Comparison of ENCODE assay signal across 8 mouse cellular contexts in genomic region chr13:104792184-104792583, GRCm38 (mm10). TPM values are rescaled to one million over a fixed set of nuclear protein-coding genes. Genes with fewer than 3 reads are reported as not detected.
DNase-seq lines count a peak whose midpoint lies in the region; ATAC-seq and TF ChIP-seq lines count a peak whose summit lies in the region.
"Had no signal": no experiment of that assay in that cellular context is flagged by ENCODE, and none has a peak within 500 bp of the region (broad histone marks: within the 10 kb centered on the region; RNA-seq: fewer than 3 reads in every experiment).

Gene Srek1ip1, plus strand, starts transcription at chr13:104792484.

- H3K27ac ChIP-seq in CH12.LX (ENCODE audit: insufficient read depth, low read depth) (no peak within 1 kb of the TSS), MEL (ENCODE audit: control insufficient read depth, low read depth, low read length) (no peak within 1 kb of the TSS)
- H3K27ac ChIP-seq in forebrain, embryonic 15.5 days (replicated peaks) = no peak within 1 kb of the TSS
- H3K27ac ChIP-seq in hindbrain, embryonic 14.5 days = no peak within 1 kb of the TSS

- DNase-seq in CH12.LX (ENCODE audit: extremely low read depth) (no peak), MEL (ENCODE audit: low read depth, low spot score) (no peak)
- no peak for DNase-seq in hindbrain, embryonic 14.5 days (ENCODE audit: low spot score)
- no peak for DNase-seq in right cerebral cortex, adult 2 months (ENCODE audit: low spot score in 2 of 2)
- no peak for DNase-seq in retina, postnatal 1 day

- H3K9ac ChIP-seq in CH12.LX (ENCODE audit: insufficient read depth, low read depth) (no peak within 1 kb of the TSS), MEL (ENCODE audit: control insufficient read depth, low read depth, low read length, poor library complexity, severe bottlenecking) (no peak within 1 kb of the TSS)
- H3K9ac ChIP-seq in forebrain, embryonic 15.5 days (replicated peaks) = no peak within 1 kb of the TSS
- no peak within 1 kb of the TSS for H3K9ac ChIP-seq in hindbrain, embryonic 14.5 days

- TF ChIP-seq EP300 in CH12.LX (IDR thresholded peaks at IDR 0.05; ENCODE audit: low read length) (no peak), MEL (IDR thresholded peaks at IDR 0.05; ENCODE audit: low read depth in 1 of 2, low read length in 2 of 2) (no peak)

- H3K79me2 ChIP-seq in CH12.LX (replicated peaks; ENCODE audit: control insufficient read depth, extremely low read depth, insufficient read depth, poor library complexity, severe bottlenecking) (no peaks in the 10 kb centered on the region), MEL (ENCODE audit: control insufficient read depth, insufficient read depth, low read length, poor library complexity) (no peaks in the 10 kb centered on the region)

- 92% methylated on average over 11 of the region's 11 CpGs for WGBS in forebrain, embryonic 15.5 days
- WGBS in hindbrain, embryonic 14.5 days = 93% methylated on average over 11 of the region's 11 CpGs

- H3K4me3 ChIP-seq in CH12.LX (replicated peaks in 1 of 3; ENCODE audit: low read depth in 2 of 3, low read length in 2 of 3, poor library complexity in 1 of 3) = no peak within 1 kb of the TSS
- H3K4me3 ChIP-seq in MEL (ENCODE audit: control insufficient read depth in 1 of 2, insufficient read depth in 1 of 2, low read depth in 2 of 2, low read length in 2 of 2) = no peak within 1 kb of the TSS
- H3K4me3 ChIP-seq in forebrain, embryonic 15.5 days = no peak within 1 kb of the TSS
- no peak within 1 kb of the TSS for H3K4me3 ChIP-seq in hindbrain, embryonic 14.5 days (replicated peaks; ENCODE audit: low read length)
- H3K4me3 ChIP-seq: erythroblast, embryonic 14.5 days had no signal

- H3K9me3 ChIP-seq in CH12.LX (replicated peaks; ENCODE audit: low read length) (no peaks in the 10 kb centered on the region), MEL (replicated peaks; ENCODE audit: insufficient read depth, low read length) (no peaks in the 10 kb centered on the region)
- H3K9me3 ChIP-seq in forebrain, embryonic 15.5 days = no peaks in the 10 kb centered on the region
- no peaks in the 10 kb centered on the region for H3K9me3 ChIP-seq in hindbrain, embryonic 14.5 days (ENCODE audit: control insufficient read depth, low read length)

- dilution Hi-C loops in CH12.LX (cut with MboI; ENCODE audit: extremely low pct_ligation_motif_present, extremely low pct_unique_long_range_greater_than_20kb, low sequenced_read_pairs) = no loop called here

- TF ChIP-seq CTCF in CH12.LX (conservative IDR thresholded peaks at IDR 0.05 in 1 of 2, IDR thresholded peaks at IDR 0.05 in 1 of 2; ENCODE audit: low read depth in 2 of 2, low read length in 2 of 2) (no peak), MEL (IDR thresholded peaks at IDR 0.05 in 2 of 3, conservative IDR thresholded peaks at IDR 0.05 in 1 of 3; ENCODE audit: control insufficient read depth in 1 of 3, insufficient read depth in 1 of 3, low read depth in 2 of 3, low read length in 3 of 3, poor library complexity in 1 of 3, severe bottlenecking in 1 of 3) (no peak)

- H3K36me3 ChIP-seq in CH12.LX (replicated peaks in 1 of 2; ENCODE audit: control insufficient read depth in 1 of 2, insufficient read depth in 1 of 2, low read length in 1 of 2) = peaks cover 12 to 59% of the 10 kb centered on the region in 2 experiments
- H3K36me3 ChIP-seq in MEL (ENCODE audit: control insufficient read depth in 1 of 2, insufficient read depth in 2 of 2, low read length in 2 of 2) = 0 out of 4 replicates have a peak, but pooled peaks cover 0 to 1% of the 10 kb centered on the region in 2 experiments
- peaks cover 15% of the 10 kb centered on the region for H3K36me3 ChIP-seq in forebrain, embryonic 15.5 days
- peaks cover 36% of the 10 kb centered on the region for H3K36me3 ChIP-seq in hindbrain, embryonic 14.5 days (replicated peaks; ENCODE audit: control insufficient read depth, insufficient read depth)

- H3K4me2 ChIP-seq in CH12.LX (ENCODE audit: insufficient read depth, low read depth, poor library complexity, severe bottlenecking) = no peak within 1 kb of the TSS
- H3K4me2 ChIP-seq in forebrain, embryonic 15.5 days (replicated peaks) = no peak within 1 kb of the TSS
- H3K4me2 ChIP-seq in hindbrain, embryonic 14.5 days (replicated peaks) = no peak within 1 kb of the TSS

- no peak for ATAC-seq in forebrain, embryonic 15.5 days (replicated peaks)
- no peak for ATAC-seq in hindbrain, embryonic 14.5 days (ENCODE audit: low FRiP score)
- ATAC-seq in megakaryocyte-erythroid progenitor cell, adult 5-6 weeks (replicated peaks; ENCODE audit: low FRiP score, low TSS enrichment, poor library complexity, severe bottlenecking) = no peak

- TF ChIP-seq RAD21 in CH12.LX (IDR thresholded peaks at IDR 0.05; ENCODE audit: low read depth, low read length) (no peak), MEL (IDR thresholded peaks at IDR 0.05; ENCODE audit: low read depth, low read length) (no peak)

- H3K4me1 ChIP-seq in CH12.LX (ENCODE audit: control insufficient read depth in 1 of 2, insufficient read depth in 2 of 2) (no peaks in the 10 kb centered on the region), MEL (ENCODE audit: control insufficient read depth in 1 of 2, insufficient read depth in 2 of 2, low read length in 2 of 2) (no peaks in the 10 kb centered on the region)
- H3K4me1 ChIP-seq in forebrain, embryonic 15.5 days = no peaks in the 10 kb centered on the region
- H3K4me1 ChIP-seq in hindbrain, embryonic 14.5 days (replicated peaks; ENCODE audit: control insufficient read depth, insufficient read depth, low read length) = no peaks in the 10 kb centered on the region

- in situ Hi-C loops in CH12.LX (cut with MboI; ENCODE audit: low pct_ligation_motif_present, low pct_unique_long_range_greater_than_20kb, low sequenced_read_pairs) = no loop called here

- H3K27me3 ChIP-seq in CH12.LX (replicated peaks) (no peaks in the 10 kb centered on the region), MEL (ENCODE audit: control insufficient read depth in 1 of 2, insufficient read depth in 2 of 2, low read length in 2 of 2) (no peaks in the 10 kb centered on the region)
- H3K27me3 ChIP-seq in forebrain, embryonic 15.5 days = no peaks in the 10 kb centered on the region
- no peaks in the 10 kb centered on the region for H3K27me3 ChIP-seq in hindbrain, embryonic 14.5 days (ENCODE audit: control insufficient read depth, insufficient read depth, low read length)

- no peak for TF ChIP-seq POLR2A in CH12.LX (IDR thresholded peaks at IDR 0.05; ENCODE audit: low read depth, low read length)
- no peak for TF ChIP-seq POLR2A in MEL (IDR thresholded peaks at IDR 0.05; ENCODE audit: control insufficient read depth in 1 of 2, insufficient read depth in 1 of 2, low read depth in 1 of 2, low read length in 2 of 2, poor library complexity in 1 of 2)

TF ChIP-seq in CH12.LX, 34 proteins besides CTCF, POLR2A, EP300 and RAD21:
- TF ChIP-seq POLR2AphosphoS2 (IDR thresholded peaks at IDR 0.05; ENCODE audit: low read depth, low read length) (no peak), E2F4 (IDR thresholded peaks at IDR 0.05; ENCODE audit: insufficient replicate concordance, low read depth, low read length) (no peak), MAFK (IDR thresholded peaks at IDR 0.05; ENCODE audit: insufficient replicate concordance, low read length) (no peak), ZNF384 (IDR thresholded peaks at IDR 0.05; ENCODE audit: low read depth, low read length) (no peak), PAX5 (IDR thresholded peaks at IDR 0.05; ENCODE audit: low read length) (no peak), TBP (conservative IDR thresholded peaks at IDR 0.05; ENCODE audit: low read depth, low read length) (no peak), ZKSCAN1 (IDR thresholded peaks at IDR 0.05; ENCODE audit: borderline replicate concordance, low read depth, low read length) (no peak), CHD2 (IDR thresholded peaks at IDR 0.05; ENCODE audit: low read length) (no peak), KAT2A (IDR thresholded peaks at IDR 0.05; ENCODE audit: insufficient replicate concordance, low read length) (no peak), UBTF (IDR thresholded peaks at IDR 0.05; ENCODE audit: low read depth, low read length) (no peak), SIN3A (IDR thresholded peaks at IDR 0.05; ENCODE audit: low read length) (no peak)
TF ChIP-seq in CH12.LX: peak in this region for 0.

TF ChIP-seq in MEL, 35 proteins besides CTCF, POLR2A, EP300 and RAD21:
- TF ChIP-seq MYC (IDR thresholded peaks at IDR 0.05; ENCODE audit: low read depth, low read length) (no peak), BHLHE40 (IDR thresholded peaks at IDR 0.05; ENCODE audit: borderline replicate concordance, low read depth, low read length) (no peak), GABPA (IDR thresholded peaks at IDR 0.05; ENCODE audit: low read depth, low read length) (no peak), ELF1 (IDR thresholded peaks at IDR 0.05; ENCODE audit: low read depth, low read length) (no peak), NRF1 (IDR thresholded peaks at IDR 0.05; ENCODE audit: insufficient read depth, low read depth, low read length, poor library complexity, severe bottlenecking) (no peak), JUND (IDR thresholded peaks at IDR 0.05; ENCODE audit: low read depth, low read length) (no peak), E2F4 (IDR thresholded peaks at IDR 0.05; ENCODE audit: borderline replicate concordance, low read depth, low read length) (no peak), CHD2 (IDR thresholded peaks at IDR 0.05; ENCODE audit: low read length) (no peak), USF2 (IDR thresholded peaks at IDR 0.05; ENCODE audit: borderline replicate concordance in 1 of 2, insufficient read depth in 1 of 2, low read depth in 1 of 2, low read length in 2 of 2) (no peak), UBTF (IDR thresholded peaks at IDR 0.05; ENCODE audit: borderline replicate concordance, insufficient read depth, low read depth, low read length) (no peak), USF1 (IDR thresholded peaks at IDR 0.05; ENCODE audit: low read depth, low read length) (no peak), TBP (IDR thresholded peaks at IDR 0.05; ENCODE audit: low read depth, low read length) (no peak)

RNA-seq across cellular contexts. Expression of gene Srek1ip1, which starts in this region (rescaled TPM):
- total RNA-seq in CH12.LX (2012; rRNA removed) (9.3 and 9.7 TPM in 2 replicates), CH12.LX (2014; rRNA removed) (29.0 and 31.0 TPM in 2 replicates), MEL (2012; rRNA removed) (9.9 and 10.7 TPM in 2 replicates)
- polyA plus RNA-seq in CH12.LX (2012; ENCODE audit: insufficient read length, low read depth) (41.4 and 47.8 TPM in 2 replicates), MEL (2012; ENCODE audit: insufficient read depth in 1 of 2, insufficient read length in 2 of 2, low read depth in 1 of 2, low replicate concordance in 2 of 2, missing spikeins in 1 of 2) (10 to 100 TPM in 1 of 2 experiments, not detected in 1; 26.1 TPM)
- 17.8 and 18.2 TPM in 2 replicates for polyA plus RNA-seq in forebrain, embryonic 15.5 days (2015; fragmentation: Nextera tagmentation; extraction: Ambion mirVana)
- polyA plus RNA-seq in hindbrain, embryonic 14.5 days (2014; fragmentation: Nextera tagmentation; extraction: Ambion mirVana) = 13.8 and 15.5 TPM in 2 replicates
- 24.4 and 31.2 TPM in 2 replicates for total RNA-seq in megakaryocyte-erythroid progenitor cell, adult 5-6 weeks (2014; fragmentation: Nextera tagmentation)
- 29.7 and 43.5 TPM in 2 replicates for total RNA-seq in megakaryocyte-erythroid progenitor cell, adult 5-6 weeks (2017)
